Mouse (Mus musculus): ENCODE results near the gene 2510039O18Rik. TPM values are rescaled to one million over a fixed set of nuclear protein-coding genes. Genes with fewer than 3 reads are reported as not detected.

2510039O18Rik gene
- 4.5 TPM for polyA plus RNA-seq (2017; shearing (Covaris generic))

DNA sequence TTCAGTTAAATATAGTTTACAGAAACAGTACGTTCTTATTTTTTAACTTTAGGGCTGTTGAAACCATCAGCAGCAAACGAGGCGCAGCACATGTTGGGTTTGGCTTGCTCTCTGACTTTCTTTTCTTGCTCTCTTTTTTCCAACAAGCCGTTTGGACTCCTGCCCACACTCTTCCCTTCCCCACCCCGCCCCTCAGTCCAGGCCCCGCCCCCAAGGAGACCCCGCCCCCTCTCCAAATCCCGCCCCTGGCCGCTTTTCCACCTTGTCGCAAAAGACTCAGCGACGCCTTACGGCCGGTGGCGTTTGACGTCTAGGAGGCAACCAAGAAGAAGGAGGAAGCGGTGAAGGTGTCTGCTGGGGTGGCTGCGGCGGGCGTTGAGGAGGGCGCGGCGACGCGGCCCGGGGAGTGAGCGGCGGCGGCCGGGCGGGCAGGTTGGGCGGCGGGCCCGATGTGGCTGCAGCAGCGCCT, at the start of gene 2510039O18Rik:
Gene 2510039O18Rik, plus strand, starts transcription at position 320 of the 469 bp plus-strand sequence.

DNA sequence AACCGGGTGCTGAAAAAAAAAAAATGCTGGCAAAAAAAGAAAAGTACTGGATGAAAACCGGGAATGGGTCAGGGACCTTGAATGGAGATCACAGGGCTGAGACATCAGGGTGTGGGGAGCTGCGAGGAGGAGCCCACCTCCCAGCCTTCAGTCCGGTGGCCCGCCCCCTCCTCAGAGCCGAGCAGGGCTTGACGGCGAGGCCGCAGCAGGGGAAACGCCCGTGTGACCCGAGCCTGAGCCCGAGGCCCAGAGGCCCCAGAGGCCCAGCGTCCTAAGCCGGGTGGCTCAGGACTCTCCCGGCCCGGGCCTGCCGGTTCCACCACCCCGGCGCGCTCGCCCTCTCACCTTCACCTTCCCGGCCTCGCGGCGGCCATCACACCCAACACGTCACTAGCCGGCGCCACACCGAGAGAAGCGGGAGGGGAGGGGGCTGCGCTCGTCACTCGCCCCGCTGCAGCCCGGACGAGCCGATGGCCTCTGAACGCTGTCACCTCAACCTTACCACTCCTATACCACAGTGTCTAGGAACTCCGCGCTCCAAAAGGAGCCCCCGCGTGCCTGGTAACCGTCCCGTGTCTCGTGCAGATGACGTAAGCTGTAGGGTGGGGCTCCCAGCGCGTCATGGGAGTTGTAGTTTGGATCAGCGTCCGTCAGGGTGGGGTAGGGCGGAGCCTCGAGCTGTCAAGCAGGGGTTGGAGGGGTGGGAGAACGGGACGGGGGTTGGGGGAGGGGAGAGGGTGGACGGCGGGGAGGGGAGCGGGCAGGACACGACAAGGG, 36.2 kb upstream of the 2510039O18Rik start, which contains the start of gene Mfn2:
Gene Mfn2, minus strand, starts transcription at position 392 of the 777 bp plus-strand sequence.

DNA sequence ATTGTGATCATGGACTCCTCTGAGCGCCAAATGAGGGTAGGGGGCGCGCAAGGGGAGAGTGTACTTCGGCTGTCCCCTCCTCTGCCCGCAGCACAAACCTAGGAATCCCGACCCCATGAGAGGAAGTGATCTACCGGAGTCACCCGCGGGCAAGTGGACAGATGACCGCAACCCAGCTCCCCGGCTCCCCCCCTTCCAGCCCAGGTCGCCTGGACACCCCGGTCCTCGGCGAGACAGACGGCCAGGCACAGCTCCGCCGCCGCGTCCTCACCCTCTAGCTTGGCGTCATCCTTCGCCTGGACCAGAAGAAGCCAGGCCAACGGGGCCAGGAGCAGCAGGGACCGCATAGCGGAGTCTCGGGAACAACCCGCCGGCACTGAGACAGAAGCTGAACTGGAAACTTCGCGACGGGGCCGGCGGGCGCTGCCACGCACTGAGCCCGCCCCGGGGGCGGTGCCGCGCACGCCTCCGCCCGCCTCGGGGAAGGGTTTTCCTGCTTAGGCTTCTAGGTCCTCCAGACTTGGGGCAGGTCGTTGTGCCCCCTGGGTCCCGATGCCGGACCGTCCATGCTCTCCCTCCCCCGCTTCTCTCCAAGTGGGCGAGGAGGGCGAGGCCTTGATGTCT, 4.3 kb upstream of the 2510039O18Rik start, which contains the start of gene Plod1:
Gene Plod1, minus strand, starts transcription at position 437 of the 624 bp plus-strand sequence.

DNA sequence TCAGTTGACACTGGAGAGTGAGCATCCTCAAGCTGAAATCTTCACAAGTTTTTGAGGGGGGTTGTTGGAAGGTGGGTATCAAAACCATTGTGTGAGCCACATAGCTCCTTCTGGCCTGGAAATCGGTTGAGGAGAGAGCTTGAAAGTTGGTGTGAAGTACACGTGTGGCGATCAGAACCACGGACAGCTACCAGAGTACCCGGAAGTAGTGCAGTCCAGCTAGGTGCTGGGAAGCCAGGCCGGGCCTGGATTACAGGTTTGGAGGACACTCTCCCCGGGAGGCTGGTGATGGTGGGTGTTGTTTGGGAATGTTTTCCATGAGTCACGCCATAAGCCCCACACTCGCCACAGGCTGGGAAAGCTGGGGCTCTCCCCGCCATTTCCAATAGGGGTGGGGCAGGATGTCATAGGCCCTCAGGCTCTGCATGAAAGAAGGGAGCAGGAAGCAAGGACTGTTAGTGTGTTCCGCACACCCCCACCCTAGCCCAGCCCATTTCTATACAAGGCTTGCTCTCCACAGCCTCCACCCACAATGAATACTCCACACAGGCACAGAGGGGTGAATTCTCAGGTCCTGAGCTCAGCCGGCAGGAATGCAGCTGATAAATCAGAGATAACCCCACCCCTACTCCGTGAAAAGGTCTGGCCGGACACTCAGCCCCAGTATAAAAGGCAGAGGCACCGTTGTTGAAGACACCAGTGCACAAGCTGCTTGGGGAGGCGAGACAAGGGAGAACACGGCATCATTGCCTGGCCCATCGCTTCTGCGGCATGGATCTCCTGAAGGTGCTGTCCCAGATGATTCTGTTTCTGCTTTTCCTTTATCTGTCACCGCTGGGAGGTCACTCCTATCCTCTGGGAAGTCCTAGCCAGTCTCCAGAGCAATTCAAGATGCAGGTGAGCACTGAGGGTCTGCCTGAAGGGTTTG, 44.8 kb downstream of the 2510039O18Rik start, which contains the start of gene Nppb:
Gene Nppb, plus strand, starts transcription at position 584 of the 928 bp plus-strand sequence.

Other genes starting within 250 kb of the 2510039O18Rik start
- not detected for gene Zfp534, start 238.3 kb upstream of the 2510039O18Rik start, polyA plus RNA-seq (2017; shearing (Covaris generic))
- gene Zfp984, start 131.1 kb upstream of the 2510039O18Rik start, polyA plus RNA-seq (2017; shearing (Covaris generic)): 32.5 TPM
- gene Zfp933, start 92.5 kb upstream of the 2510039O18Rik start, polyA plus RNA-seq (2017; shearing (Covaris generic)): 6.3 TPM
- gene Miip, start 72.1 kb upstream of the 2510039O18Rik start, polyA plus RNA-seq (2017; shearing (Covaris generic)): 128 TPM
- 5.6 TPM for gene Fv1, start 71.9 kb upstream of the 2510039O18Rik start, polyA plus RNA-seq (2017; shearing (Covaris generic))
- 55.8 TPM for gene Mfn2, start 36.2 kb upstream of the 2510039O18Rik start, polyA plus RNA-seq (2017; shearing (Covaris generic))
- 11.6 TPM for gene Plod1, start 4.1 kb upstream of the 2510039O18Rik start, polyA plus RNA-seq (2017; shearing (Covaris generic))
- gene Nppb, start 44.9 kb downstream of the 2510039O18Rik start, polyA plus RNA-seq (2017; shearing (Covaris generic)): not detected
- gene Nppa, start 59.8 kb downstream of the 2510039O18Rik start, polyA plus RNA-seq (2017; shearing (Covaris generic)): not detected
- gene Clcn6, start 97.9 kb downstream of the 2510039O18Rik start, polyA plus RNA-seq (2017; shearing (Covaris generic)): 10.1 TPM
- 21.3 TPM for gene Mthfr, start 98.2 kb downstream of the 2510039O18Rik start, polyA plus RNA-seq (2017; shearing (Covaris generic))
- gene Agtrap, start 147.1 kb downstream of the 2510039O18Rik start, polyA plus RNA-seq (2017; shearing (Covaris generic)): 28.8 TPM
- 49.7 TPM for gene Mad2l2, start 189.5 kb downstream of the 2510039O18Rik start, polyA plus RNA-seq (2017; shearing (Covaris generic))
- gene Draxin, start 189.8 kb downstream of the 2510039O18Rik start, polyA plus RNA-seq (2017; shearing (Covaris generic)): 0.06 TPM
- 50.2 TPM for gene Fbxo6, start 211.2 kb downstream of the 2510039O18Rik start, polyA plus RNA-seq (2017; shearing (Covaris generic))
- gene Fbxo44, start 219.6 kb downstream of the 2510039O18Rik start, polyA plus RNA-seq (2017; shearing (Covaris generic)): 4.3 TPM
- gene Fbxo2, start 219.7 kb downstream of the 2510039O18Rik start, polyA plus RNA-seq (2017; shearing (Covaris generic)): not detected